Mouse (Mus musculus): Measurements from ENCODE around the gene Figla. TPM values are rescaled to one million over a fixed set of nuclear protein-coding genes. Genes with fewer than 3 reads are reported as not detected.

Gene Figla
- polyA plus RNA-seq, 1 experiment from 2014 or later, result not detected

- WGBS, result 3% methylated on average over 1 of the region's 1 CpGs
These were observed 42.5 kb downstream of the Figla start for GRCm38 (mm10) chr6:86058475-86058874.

GRCm38 (mm10) chr6:86059151-86059853 lies 43.3 kb downstream of the Figla start:
- no peaks in the 10 kb centered on the region for H3K27me3 ChIP-seq (ENCODE audit: control insufficient read depth, insufficient read depth, low read length)
- no peak for ATAC-seq (ENCODE audit: low FRiP score, low TSS enrichment)
- no peak overlapping the region for H3K9ac ChIP-seq (ENCODE audit: low read depth, low read length)
- H3K4me1 ChIP-seq (ENCODE audit: control insufficient read depth, insufficient read depth, low read length), result no peaks in the 10 kb centered on the region
- H3K27ac ChIP-seq (ENCODE audit: low read depth, low read length), result no peak overlapping the region
- no peaks in the 10 kb centered on the region for H3K36me3 ChIP-seq (ENCODE audit: control insufficient read depth, insufficient read depth, low read length)
- 52% methylated on average over 7 of the region's 7 CpGs for WGBS
- H3K9me3 ChIP-seq (ENCODE audit: control insufficient read depth, low read length), result no peaks in the 10 kb centered on the region
- H3K4me3 ChIP-seq (ENCODE audit: low read length), result no peak overlapping the region
- H3K4me2 ChIP-seq (replicated peaks; ENCODE audit: low read depth, low read length), result no peak overlapping the region

More at GRCm38 (mm10) chr6:86058475-86058874, 42.5 kb downstream of the Figla start:
- Histone ChIP-seq H3K36me3 (ENCODE audit: control insufficient read depth, insufficient read depth, low read length) (no peaks in the 10 kb centered on the region), H3K27me3 (ENCODE audit: control insufficient read depth, insufficient read depth, low read length) (no peaks in the 10 kb centered on the region; the same call in 1 of the 2 replicates), H3K4me3 (ENCODE audit: low read length) (no peak overlapping the region), H3K4me2 (replicated peaks; ENCODE audit: low read depth, low read length) (no peak overlapping the region), H3K9me3 (ENCODE audit: control insufficient read depth, low read length) (no peaks in the 10 kb centered on the region), H3K9ac (ENCODE audit: low read depth, low read length) (no peak overlapping the region), H3K4me1 (ENCODE audit: control insufficient read depth, insufficient read depth, low read length) (no peaks in the 10 kb centered on the region), H3K27ac (ENCODE audit: low read depth, low read length) (no peak overlapping the region)
- ATAC-seq (ENCODE audit: low FRiP score, low TSS enrichment), result no peak

- no peaks in the 10 kb centered on the region for H3K9me3 ChIP-seq (ENCODE audit: control insufficient read depth, low read length)
- no peak overlapping the region for H3K9ac ChIP-seq (ENCODE audit: low read depth, low read length)
- ATAC-seq (ENCODE audit: low FRiP score, low TSS enrichment), result no peak
- no peak overlapping the region for H3K27ac ChIP-seq (ENCODE audit: low read depth, low read length)
- H3K4me3 ChIP-seq (ENCODE audit: low read length), result no peak overlapping the region
- no peaks in the 10 kb centered on the region for H3K4me1 ChIP-seq (ENCODE audit: control insufficient read depth, insufficient read depth, low read length)
- WGBS, result 94% methylated on average over 3 of the region's 3 CpGs
- no peaks in the 10 kb centered on the region for H3K36me3 ChIP-seq (ENCODE audit: control insufficient read depth, insufficient read depth, low read length)
- H3K27me3 ChIP-seq (ENCODE audit: control insufficient read depth, insufficient read depth, low read length), result no peaks in the 10 kb centered on the region
- no peak overlapping the region for H3K4me2 ChIP-seq (replicated peaks; ENCODE audit: low read depth, low read length)
These were observed 44.2 kb downstream of the Figla start for GRCm38 (mm10) chr6:86060170-86060569.

- no peak overlapping the region for H3K27ac ChIP-seq (ENCODE audit: low read depth, low read length)
- ATAC-seq (ENCODE audit: low FRiP score, low TSS enrichment), result no peak
- no peak overlapping the region for H3K4me2 ChIP-seq (replicated peaks; ENCODE audit: low read depth, low read length)
- H3K36me3 ChIP-seq (ENCODE audit: control insufficient read depth, insufficient read depth, low read length), result no peaks in the 10 kb centered on the region
- no peaks in the 10 kb centered on the region for H3K4me1 ChIP-seq (ENCODE audit: control insufficient read depth, insufficient read depth, low read length)
- H3K4me3 ChIP-seq (ENCODE audit: low read length), result no peak overlapping the region
- WGBS, result 43% methylated on average over 5 of the region's 5 CpGs
- H3K27me3 ChIP-seq (ENCODE audit: control insufficient read depth, insufficient read depth, low read length), result no peaks in the 10 kb centered on the region
- H3K9me3 ChIP-seq (ENCODE audit: control insufficient read depth, low read length), result no peaks in the 10 kb centered on the region
- H3K9ac ChIP-seq (ENCODE audit: low read depth, low read length), result no peak overlapping the region
These were observed 46.3 kb downstream of the Figla start for GRCm38 (mm10) chr6:86062226-86062625.

- ATAC-seq (ENCODE audit: low FRiP score, low TSS enrichment), result no peak
These were observed 46.7 kb downstream of the Figla start for GRCm38 (mm10) chr6:86062684-86063083.

GRCm38 (mm10) chr6:86064318-86065016 lies 48.5 kb downstream of the Figla start:
- Histone ChIP-seq H3K4me3 (ENCODE audit: low read length) (no peak overlapping the region), H3K9me3 (ENCODE audit: control insufficient read depth, low read length) (no peaks in the 10 kb centered on the region), H3K4me2 (replicated peaks; ENCODE audit: low read depth, low read length) (no peak overlapping the region), H3K27me3 (ENCODE audit: control insufficient read depth, insufficient read depth, low read length) (no peaks in the 10 kb centered on the region), H3K36me3 (ENCODE audit: control insufficient read depth, insufficient read depth, low read length) (no peaks in the 10 kb centered on the region), H3K4me1 (ENCODE audit: control insufficient read depth, insufficient read depth, low read length) (no peaks in the 10 kb centered on the region), H3K27ac (ENCODE audit: low read depth, low read length) (no peak overlapping the region), H3K9ac (ENCODE audit: low read depth, low read length) (no peak overlapping the region)
- no peak for ATAC-seq (ENCODE audit: low FRiP score, low TSS enrichment)
- WGBS, result 70% methylated on average over 6 of the region's 6 CpGs

More at GRCm38 (mm10) chr6:86062684-86063083, 46.7 kb downstream of the Figla start:
- Histone ChIP-seq H3K36me3 (ENCODE audit: control insufficient read depth, insufficient read depth, low read length) (no peaks in the 10 kb centered on the region), H3K4me2 (replicated peaks; ENCODE audit: low read depth, low read length) (no peak overlapping the region), H3K9me3 (ENCODE audit: control insufficient read depth, low read length) (no peaks in the 10 kb centered on the region), H3K27ac (ENCODE audit: low read depth, low read length) (no peak overlapping the region), H3K4me1 (ENCODE audit: control insufficient read depth, insufficient read depth, low read length) (no peaks in the 10 kb centered on the region), H3K27me3 (ENCODE audit: control insufficient read depth, insufficient read depth, low read length) (no peaks in the 10 kb centered on the region), H3K9ac (ENCODE audit: low read depth, low read length) (no peak overlapping the region), H3K4me3 (ENCODE audit: low read length) (no peak overlapping the region)
- WGBS, result 84% methylated on average over 2 of the region's 2 CpGs

GRCm38 (mm10) chr6:86066727-86067126 lies 50.8 kb downstream of the Figla start:
- Histone ChIP-seq H3K36me3 (ENCODE audit: control insufficient read depth, insufficient read depth, low read length) (no peaks in the 10 kb centered on the region), H3K4me2 (replicated peaks; ENCODE audit: low read depth, low read length) (no peak overlapping the region), H3K27ac (ENCODE audit: low read depth, low read length) (no peak overlapping the region), H3K9ac (ENCODE audit: low read depth, low read length) (no peak overlapping the region), H3K4me3 (ENCODE audit: low read length) (no peak overlapping the region), H3K27me3 (ENCODE audit: control insufficient read depth, insufficient read depth, low read length) (no peaks in the 10 kb centered on the region), H3K4me1 (ENCODE audit: control insufficient read depth, insufficient read depth, low read length) (no peaks in the 10 kb centered on the region), H3K9me3 (ENCODE audit: control insufficient read depth, low read length) (no peaks in the 10 kb centered on the region)
- 77% methylated on average over 6 of the region's 6 CpGs for WGBS
- ATAC-seq (ENCODE audit: low FRiP score, low TSS enrichment), result no peak

GRCm38 (mm10) chr6:86067145-86067544 lies 51.2 kb downstream of the Figla start:
- Histone ChIP-seq H3K4me2 (replicated peaks; ENCODE audit: low read depth, low read length) (no peak overlapping the region), H3K27ac (ENCODE audit: low read depth, low read length) (no peak overlapping the region), H3K27me3 (ENCODE audit: control insufficient read depth, insufficient read depth, low read length) (no peaks in the 10 kb centered on the region), H3K9ac (ENCODE audit: low read depth, low read length) (no peak overlapping the region), H3K9me3 (ENCODE audit: control insufficient read depth, low read length) (no peaks in the 10 kb centered on the region), H3K4me1 (ENCODE audit: control insufficient read depth, insufficient read depth, low read length) (no peaks in the 10 kb centered on the region), H3K4me3 (ENCODE audit: low read length) (no peak overlapping the region), H3K36me3 (ENCODE audit: control insufficient read depth, insufficient read depth, low read length) (no peaks in the 10 kb centered on the region)
- WGBS, result 67% methylated on average over 5 of the region's 5 CpGs
- no peak for ATAC-seq (ENCODE audit: low FRiP score, low TSS enrichment)

- H3K4me1 ChIP-seq (ENCODE audit: control insufficient read depth, insufficient read depth, low read length), result no peaks in the 10 kb centered on the region
- H3K9me3 ChIP-seq (ENCODE audit: control insufficient read depth, low read length), result no peaks in the 10 kb centered on the region
- H3K36me3 ChIP-seq (ENCODE audit: control insufficient read depth, insufficient read depth, low read length), result no peaks in the 10 kb centered on the region
- H3K27ac ChIP-seq (ENCODE audit: low read depth, low read length), result no peak overlapping the region
- ATAC-seq (ENCODE audit: low FRiP score, low TSS enrichment), result no peak
- no peak overlapping the region for H3K9ac ChIP-seq (ENCODE audit: low read depth, low read length)
- no peaks in the 10 kb centered on the region for H3K27me3 ChIP-seq (ENCODE audit: control insufficient read depth, insufficient read depth, low read length)
- H3K4me3 ChIP-seq (ENCODE audit: low read length), result no peak overlapping the region
- no peak overlapping the region for H3K4me2 ChIP-seq (replicated peaks; ENCODE audit: low read depth, low read length)
- 73% methylated on average over 5 of the region's 5 CpGs for WGBS
These were observed 53.0 kb downstream of the Figla start for GRCm38 (mm10) chr6:86069009-86069408.

Data from kidney, embryonic 14.5 days (tissue).